Mouse (Mus musculus) neural tube, embryonic 10.5 days (tissue): Measurements from ENCODE around the gene Gm14139.
"Not testable (repeated sequence)": the region's sequence is repeated elsewhere in the genome, so short reads cannot be mapped to it uniquely, and the experiment has no call there.

Experiments used
- DNase-seq: peaks from one replicate; pipeline ENCODE4 v3.0.0-alpha.2; 2017; ENCODE audit warnings: low spot score; ENCODE audit errors: extremely low spot score

Gm14139 gene

GRCm38 (mm10) chr2:150181570-150181999, at the start of gene Gm14139:
Gene Gm14139, plus strand, starts transcription at chr2:150181755.
- DNase-seq = not testable (repeated sequence)

- not testable (repeated sequence) for DNase-seq
Measured at GRCm38 (mm10) chr2:150132002-150132401, 49.6 kb upstream of the Gm14139 start.

- DNase-seq = no peak
Measured at GRCm38 (mm10) chr2:150132773-150133172, 48.8 kb upstream of the Gm14139 start.

GRCm38 (mm10) chr2:150136435-150136897, 45.1 kb upstream of the Gm14139 start, which contains the start of gene Zfp120:
Gene Zfp120, minus strand, starts transcription at chr2:150136708.
- peak; percentile 80 for DNase-seq

- DNase-seq = no peak
Measured at GRCm38 (mm10) chr2:150166703-150167102, 14.9 kb upstream of the Gm14139 start.

GRCm38 (mm10) chr2:150173833-150174232, 7.7 kb upstream of the Gm14139 start:
- DNase-seq = no peak

GRCm38 (mm10) chr2:150179579-150179978, 2.0 kb upstream of the Gm14139 start, which contains the start of gene Gm10770:
Gene Gm10770, minus strand, starts transcription at chr2:150179679.
- DNase-seq = not testable (repeated sequence)

- DNase-seq = not testable (repeated sequence)
Measured at GRCm38 (mm10) chr2:150181046-150181445, 509 bp upstream of the Gm14139 start.

- DNase-seq = peak; percentile 68
Measured at GRCm38 (mm10) chr2:150217600-150218362, 36.2 kb downstream of the Gm14139 start, which contains the start of gene Zfp937. Gene Zfp937, plus strand, starts transcription at chr2:150218073.

- DNase-seq = not testable (repeated sequence)
Measured at GRCm38 (mm10) chr2:150218363-150218725, 36.8 kb downstream of the Gm14139 start.

GRCm38 (mm10) chr2:150223263-150223662, 41.7 kb downstream of the Gm14139 start:
- DNase-seq = not testable (repeated sequence)
